Mouse (Mus musculus) liver, adult 2 months (tissue): Measurements from ENCODE around the gene Casp7.

ENCODE experiments used
- CTCF ChIP-seq: fragments of 200-500 bp; IDR thresholded peaks from 2 replicates; pipeline ENCODE4 v1.5.1; 2011; ENCODE audit warnings: low read depth, low read length, control low read depth
- POLR2A ChIP-seq: fragments of 200-500 bp; IDR thresholded peaks from 2 replicates; pipeline ENCODE4 v1.6.1; 2011; ENCODE audit warnings: low read length, control low read depth; ENCODE audit not compliant: insufficient read depth; ENCODE audit errors: extremely low read depth

DNA sequence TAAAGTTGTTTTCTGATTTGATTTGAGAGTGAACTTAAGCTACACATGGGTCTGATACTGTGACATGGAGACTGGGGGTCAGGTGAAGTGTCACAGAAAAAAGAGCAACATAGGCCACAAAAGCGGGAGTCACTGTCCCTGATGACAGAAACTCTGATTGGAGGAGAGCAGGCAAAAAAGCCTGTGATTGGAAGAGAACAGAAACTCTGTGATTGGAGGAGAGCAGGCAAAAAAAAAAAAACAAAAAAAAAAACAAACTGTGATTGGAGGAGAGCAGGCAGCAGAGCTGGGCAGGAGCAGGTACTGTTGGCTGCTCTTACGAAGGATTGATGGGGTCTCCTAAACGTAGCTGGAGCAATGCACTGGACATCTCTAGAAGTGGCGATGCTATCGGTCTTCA lies 11.4 kb upstream of the Casp7 start:
- TF ChIP-seq CTCF (no peak), POLR2A (no peak)
